Mouse (Mus musculus) urinary bladder, postnatal 4 days (tissue): ENCODE measurements around the gene Vps72.
"Not testable (repeated sequence)": the region's sequence is repeated elsewhere in the genome, so short reads cannot be mapped to it uniquely, and the experiment has no call there.

Experiments used
- DNase-seq, 2 experiments: peaks; one replicate each; pipeline ENCODE4 v3.0.0; 2021 to 2022; ENCODE audit warnings: low spot score in 2 of 2

The Vps72 gene

DNA sequence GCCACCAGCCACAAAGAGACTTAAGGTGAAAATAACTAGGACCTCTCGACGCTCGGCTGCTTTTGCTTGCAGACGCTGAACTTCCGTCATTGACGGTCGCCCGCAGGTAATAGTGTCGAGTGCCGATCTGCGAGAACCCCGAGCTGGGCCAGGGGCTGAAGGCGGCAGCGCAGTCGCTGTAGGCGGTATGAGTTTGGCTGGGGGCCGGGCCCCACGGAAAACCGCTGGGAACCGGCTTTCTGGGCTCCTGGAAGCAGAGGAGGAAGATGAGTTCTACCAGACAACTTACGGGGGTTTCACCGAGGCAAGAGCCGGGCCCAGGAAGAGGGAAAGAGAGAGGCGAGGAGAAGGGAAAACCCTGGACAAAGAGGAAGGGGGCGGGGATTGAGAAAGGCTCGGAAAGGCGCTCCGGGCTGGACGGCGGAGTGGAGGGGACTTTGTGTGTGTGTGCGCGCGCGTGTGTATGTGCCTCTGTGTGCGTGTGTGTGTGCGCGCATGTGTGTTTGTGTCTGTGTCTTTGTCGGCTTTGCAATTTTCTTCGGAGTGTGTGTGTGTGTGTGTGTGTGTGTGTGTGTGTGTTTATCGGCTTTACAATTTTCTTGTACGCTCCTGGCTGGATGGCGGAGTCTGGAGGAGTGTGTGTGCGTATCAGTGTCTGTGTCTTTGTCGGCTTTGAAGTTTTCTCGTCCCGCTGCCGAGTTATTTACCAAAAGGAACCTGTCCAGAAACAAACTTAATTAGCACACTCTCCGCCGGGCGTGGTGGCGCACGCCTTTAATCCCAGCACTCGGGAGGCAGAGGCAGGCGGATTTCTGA lies at the start of gene Vps72:
Gene Vps72, plus strand, starts transcription at position 112 of the 816 bp plus-strand sequence.
- DNase-seq, result peak; percentile 84 to 87

- DNase-seq, result no peak
These were observed 47.1 kb upstream of the Vps72 start for GRCm38 (mm10) chr3:95063741-95064140.

DNA sequence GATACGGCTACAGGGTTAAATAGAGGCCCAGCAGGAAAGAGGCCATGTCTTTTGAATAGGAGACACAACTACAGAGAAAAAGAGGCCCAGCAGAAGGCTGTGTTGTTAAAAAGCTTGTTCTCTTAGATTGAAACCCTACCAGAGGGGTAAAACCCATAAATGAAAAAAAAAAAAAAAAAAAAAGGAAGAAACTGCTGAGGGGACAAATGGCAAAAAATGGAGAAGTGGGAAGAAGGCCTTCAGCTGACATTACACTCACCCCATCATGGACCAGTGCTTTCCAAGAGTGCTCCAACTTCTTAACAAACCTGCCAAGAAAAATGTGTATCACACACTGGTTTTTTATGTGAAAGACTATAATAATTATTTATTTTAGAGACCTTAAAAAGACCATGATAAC lies 45.3 kb upstream of the Vps72 start:
- DNase-seq, result no peak

DNA sequence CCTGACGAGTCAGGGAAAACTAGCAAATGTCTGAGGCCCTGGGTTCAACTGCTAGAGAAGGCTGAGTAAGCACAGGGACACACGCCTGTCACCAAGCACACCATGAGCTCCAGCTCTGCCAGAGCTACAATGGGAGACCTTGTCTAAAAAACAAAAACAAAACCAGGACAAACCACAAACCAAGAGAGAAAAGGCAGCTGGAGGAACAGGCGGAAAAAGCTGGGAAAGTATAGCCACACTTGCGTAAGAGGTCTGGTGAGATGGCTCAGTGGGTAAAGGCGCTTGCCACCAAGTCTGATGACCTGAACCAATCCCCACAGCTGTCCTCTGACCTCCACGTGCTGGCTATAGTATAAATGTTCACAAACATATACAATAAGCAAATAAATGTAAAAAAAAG lies 44.7 kb upstream of the Vps72 start:
- no peak for DNase-seq

GRCm38 (mm10) chr3:95066570-95066969 lies 44.3 kb upstream of the Vps72 start:
- DNase-seq, result no peak

GRCm38 (mm10) chr3:95071606-95072005 lies 39.2 kb upstream of the Vps72 start:
- no peak for DNase-seq

GRCm38 (mm10) chr3:95088071-95088470 lies 22.8 kb upstream of the Vps72 start:
- no peak for DNase-seq

DNA sequence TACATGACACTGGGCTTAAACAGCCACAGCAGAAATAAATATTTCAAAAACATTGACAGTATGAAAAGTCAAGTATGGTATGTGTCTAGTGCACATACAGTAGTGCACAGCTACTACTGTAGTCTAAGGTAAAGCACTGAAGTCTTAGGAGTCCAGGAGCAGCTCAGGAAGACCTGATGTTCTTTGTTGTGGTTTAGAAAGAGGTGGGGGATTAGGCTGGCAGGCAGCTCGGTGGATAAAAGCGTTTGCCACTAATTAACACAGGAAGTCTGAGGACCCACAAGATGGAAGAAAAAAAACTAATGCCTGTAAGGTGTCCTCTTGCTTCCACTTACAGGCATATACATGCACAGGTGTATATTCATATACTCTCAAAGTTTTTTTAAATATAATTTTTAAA lies 10.0 kb upstream of the Vps72 start:
- DNase-seq, result no peak

- DNase-seq, result no peak
These were observed 5.7 kb upstream of the Vps72 start for GRCm38 (mm10) chr3:95105121-95105520.

DNA sequence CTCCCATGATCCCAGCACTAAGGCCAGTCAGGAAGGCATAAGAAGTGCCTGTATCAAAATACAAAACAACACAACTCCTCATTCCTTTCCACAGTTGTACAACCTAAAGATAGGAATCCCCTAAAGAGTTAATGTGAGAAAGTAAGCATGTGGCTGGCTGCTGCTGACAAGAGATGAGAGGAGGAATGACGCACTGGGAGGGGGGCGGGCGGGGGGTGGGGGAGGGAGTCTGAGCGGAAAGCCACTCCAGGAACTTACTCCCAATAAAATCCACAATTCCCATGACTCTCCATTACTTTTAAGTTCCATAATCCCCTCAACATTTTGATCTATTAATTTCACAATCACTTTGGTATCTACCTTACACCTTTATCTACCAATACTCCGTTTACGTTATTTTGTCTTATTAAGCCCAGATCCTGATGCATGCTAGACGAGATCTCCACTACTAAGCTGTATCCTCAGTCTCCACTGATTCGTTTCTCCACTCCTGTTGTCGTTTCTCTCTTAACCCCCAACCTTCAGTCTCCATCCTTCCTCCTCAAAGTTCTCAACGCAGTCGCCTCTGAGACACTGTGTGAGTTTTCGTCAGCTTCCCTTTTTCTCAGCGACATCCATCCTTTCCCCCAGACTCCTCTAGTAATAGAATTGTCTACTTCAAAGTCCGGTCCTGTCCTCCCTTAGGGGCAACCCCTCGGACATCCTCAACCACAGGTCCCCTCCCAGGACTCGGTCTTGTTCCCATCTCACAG lies 5.1 kb upstream of the Vps72 start:
- DNase-seq, result no peak

DNA sequence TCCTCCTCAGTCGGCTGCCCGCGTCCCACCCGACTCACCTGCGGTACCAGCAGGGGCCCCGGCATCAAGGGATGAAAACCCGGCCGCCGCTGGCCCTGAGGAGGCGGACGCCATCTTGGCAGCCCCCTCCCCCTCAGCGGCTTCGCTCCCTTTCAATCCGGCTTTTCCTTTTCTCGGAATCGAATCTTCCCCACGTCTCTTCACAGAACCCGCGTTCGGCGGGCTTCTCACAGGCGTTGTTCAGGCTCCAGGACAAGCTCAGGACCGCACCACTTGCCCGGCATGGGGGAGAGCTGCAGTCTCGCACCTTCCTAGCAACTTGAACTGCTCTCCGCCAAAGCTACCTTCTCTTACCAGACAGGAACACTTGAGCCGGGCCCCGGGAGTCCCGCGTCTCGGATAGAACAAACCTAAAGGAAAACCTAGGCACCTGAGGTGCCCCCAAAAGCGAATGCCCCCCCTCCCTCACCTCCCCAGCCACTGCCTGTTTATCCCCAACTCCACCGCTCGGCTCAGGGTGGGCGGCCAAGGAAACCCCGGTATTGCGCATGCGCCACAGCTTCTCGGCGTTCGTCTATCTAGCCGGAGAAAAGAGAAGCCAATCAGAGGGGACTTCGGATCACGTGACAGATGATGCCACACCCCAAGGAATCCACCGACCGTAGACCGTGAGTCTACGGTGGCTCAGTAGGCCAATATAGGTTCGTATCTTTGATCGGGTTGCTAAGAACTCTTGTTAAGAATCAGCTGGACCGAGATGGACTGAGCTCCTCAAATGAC lies 4.3 kb upstream of the Vps72 start, which contains the start of gene Pip5k1a:
Gene Pip5k1a, minus strand, starts transcription at position 593 of the 780 bp plus-strand sequence.
- peak; percentile 95 to 98 for DNase-seq

DNA sequence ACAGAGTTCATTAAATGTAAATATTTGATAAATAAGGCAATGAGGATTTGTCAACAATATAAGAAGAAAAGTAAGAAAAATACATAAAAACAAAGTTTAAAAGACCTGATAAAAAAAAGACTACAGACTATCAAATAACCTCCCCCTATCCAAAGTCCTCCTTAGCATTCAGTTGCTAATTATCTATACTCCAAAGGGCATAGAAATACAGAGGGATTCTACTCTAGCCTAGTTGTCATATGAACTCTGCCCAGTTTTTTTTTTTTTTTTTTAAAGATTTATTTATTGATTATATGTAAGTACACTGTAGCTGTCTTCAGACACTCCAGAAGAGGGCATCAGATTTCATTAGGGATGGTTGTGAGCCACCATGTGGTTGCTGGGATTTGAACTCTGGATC lies 3.5 kb upstream of the Vps72 start:
- DNase-seq, result not testable (repeated sequence)

DNA sequence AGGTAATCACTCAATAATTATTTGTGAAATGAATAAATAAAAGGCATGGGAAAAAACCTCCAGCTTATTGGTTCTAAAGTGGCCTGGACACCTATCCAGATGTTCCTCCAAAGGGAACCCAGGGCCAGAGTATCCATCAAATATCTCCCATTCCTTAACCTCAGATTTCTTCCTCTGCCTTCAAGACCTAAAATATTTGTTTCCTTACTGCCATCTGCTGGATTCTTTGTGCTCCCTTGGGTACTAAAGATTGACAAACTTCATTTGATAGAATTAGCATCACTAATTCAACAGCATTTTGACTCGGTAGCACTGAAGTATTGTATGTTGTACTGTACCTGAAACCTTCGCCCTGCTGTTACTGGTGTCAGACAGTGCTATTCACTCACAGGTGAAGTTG lies 2.9 kb upstream of the Vps72 start:
- no peak for DNase-seq

GRCm38 (mm10) chr3:95112760-95113159 lies 1.9 kb downstream of the Vps72 start:
- no peak for DNase-seq

GRCm38 (mm10) chr3:95117751-95118150 lies 6.9 kb downstream of the Vps72 start:
- no peak for DNase-seq

DNA sequence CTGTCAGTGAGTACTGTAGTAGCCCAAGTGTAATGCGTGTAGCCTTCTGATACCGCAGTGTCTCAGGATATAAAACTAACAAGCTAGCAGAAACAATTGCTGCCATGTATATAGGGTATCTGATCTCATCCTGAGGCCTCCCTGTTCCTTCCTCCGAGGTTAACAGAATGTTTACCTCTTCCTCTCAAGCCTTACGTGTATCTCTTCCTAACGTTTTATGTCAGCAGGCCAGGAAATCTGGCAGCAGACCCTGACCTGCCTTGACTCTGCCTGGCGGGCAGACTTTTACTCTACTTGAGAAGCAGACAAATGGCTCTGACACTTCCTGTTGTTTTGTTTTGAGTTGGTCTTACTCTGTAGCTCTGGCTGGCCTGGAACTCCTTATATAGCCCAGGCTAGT lies 10.8 kb downstream of the Vps72 start:
- no peak for DNase-seq

GRCm38 (mm10) chr3:95124246-95124645 lies 13.4 kb downstream of the Vps72 start, which contains the start of gene Tmod4:
Gene Tmod4, plus strand, starts transcription at chr3:95124476.
- no peak for DNase-seq

GRCm38 (mm10) chr3:95124972-95125371 lies 14.2 kb downstream of the Vps72 start:
- DNase-seq, result no peak

- no peak for DNase-seq
These were observed 18.4 kb downstream of the Vps72 start for GRCm38 (mm10) chr3:95129226-95129651.

- no peak for DNase-seq
These were observed 19.3 kb downstream of the Vps72 start for GRCm38 (mm10) chr3:95130081-95130480.

GRCm38 (mm10) chr3:95132389-95132788 lies 21.6 kb downstream of the Vps72 start:
- not testable (repeated sequence) for DNase-seq

DNA sequence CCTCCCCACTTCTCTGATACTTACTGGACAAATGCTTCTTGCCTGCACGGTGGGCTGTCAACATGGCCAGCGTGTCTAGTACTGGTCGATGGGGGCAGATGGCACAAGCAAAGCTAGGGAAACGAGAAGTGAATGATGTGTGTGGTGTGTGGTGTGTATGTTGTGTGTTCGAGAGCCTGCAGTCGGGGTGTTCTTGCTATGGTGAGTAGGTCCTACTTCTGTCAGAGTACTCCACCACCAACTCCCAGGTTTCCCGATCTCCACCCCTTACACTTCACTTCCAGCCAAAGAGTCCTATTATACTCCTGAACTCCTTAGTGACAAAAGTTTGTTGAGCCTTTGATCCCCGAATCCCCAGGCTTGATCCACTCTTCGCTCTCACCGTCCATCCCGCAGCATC lies 22.4 kb downstream of the Vps72 start:
- no peak for DNase-seq
